Mouse (Mus musculus): Measurements from ENCODE around the gene Eif4e. TPM values are rescaled to one million over a fixed set of nuclear protein-coding genes. Genes with fewer than 3 reads are reported as not detected.

Eif4e gene
- polyA plus RNA-seq, 1 experiment from 2014 or later: 405 TPM

GRCm38 (mm10) chr3:138490034-138490337 is 36.0 kb upstream of the Eif4e start:
- 21% methylated on average over 6 of the region's 6 CpGs for WGBS
- peak overlapping the region; percentile 87 for H3K4me3 ChIP-seq (ENCODE audit: low read depth, low read length)
- peak overlapping the region; percentile 73 for H3K4me2 ChIP-seq
- no peak for TF ChIP-seq CTCF (IDR thresholded peaks at IDR 0.05; ENCODE audit: low read depth)
- ATAC-seq (ENCODE audit: insufficient read depth) (peak; percentile 22; the same call in 1 of the 2 replicates), DNase-seq (peak; percentile 17)
- H3K36me3 ChIP-seq (ENCODE audit: insufficient read depth): peaks cover 11% of the 10 kb centered on the region; the same call in 1 of the 2 replicates
- no peak overlapping the region for H3K27ac ChIP-seq (ENCODE audit: low read depth)
- H3K4me1 ChIP-seq (ENCODE audit: insufficient read depth): no peaks in the 10 kb centered on the region
- no peaks in the 10 kb centered on the region; the same call in 1 of the 2 replicates for H3K9me3 ChIP-seq (ENCODE audit: low read depth, low read length)
- H3K27me3 ChIP-seq (ENCODE audit: insufficient read depth, low read length): no peaks in the 10 kb centered on the region
- peak overlapping the region; percentile 60 for H3K9ac ChIP-seq

GRCm38 (mm10) chr3:138493668-138494067 is 32.3 kb upstream of the Eif4e start:
- H3K4me1 ChIP-seq (ENCODE audit: insufficient read depth): no peaks in the 10 kb centered on the region; the same call in 1 of the 2 replicates
- no peaks in the 10 kb centered on the region for H3K27me3 ChIP-seq (ENCODE audit: insufficient read depth, low read length)
- no peaks in the 10 kb centered on the region for H3K36me3 ChIP-seq (ENCODE audit: insufficient read depth)
- no peak overlapping the region for H3K4me3 ChIP-seq (ENCODE audit: low read depth, low read length)
- 77% methylated on average over 3 of the region's 3 CpGs for WGBS
- no peaks in the 10 kb centered on the region for H3K9me3 ChIP-seq (ENCODE audit: low read depth, low read length)
- no peak for TF ChIP-seq CTCF (IDR thresholded peaks at IDR 0.05; ENCODE audit: low read depth)
- H3K4me2 ChIP-seq: no peak overlapping the region
- ATAC-seq (ENCODE audit: insufficient read depth) (no peak), DNase-seq (peak; percentile 21)
- no peak overlapping the region for H3K9ac ChIP-seq
- no peak overlapping the region for H3K27ac ChIP-seq (ENCODE audit: low read depth)

DNA sequence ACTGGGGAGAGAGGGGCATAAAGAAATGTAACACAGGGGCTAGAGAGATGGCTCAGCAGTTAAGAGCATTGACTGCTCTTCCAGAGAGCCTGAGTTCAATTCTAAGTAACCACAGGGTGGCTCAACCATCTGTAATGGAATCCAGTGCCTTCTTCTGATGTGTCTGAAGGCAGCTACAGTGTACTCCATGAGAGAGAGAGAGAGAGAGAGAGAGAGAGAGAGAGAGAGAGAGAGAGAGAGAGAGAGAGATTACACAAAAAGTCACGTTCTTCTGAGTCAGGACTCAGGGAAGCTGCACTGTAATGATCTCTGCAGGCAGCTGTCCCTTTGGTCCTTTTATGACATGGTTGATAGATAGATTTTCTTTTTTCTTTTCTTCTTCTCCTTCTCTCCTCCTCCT is 31.4 kb upstream of the Eif4e start:
- TF ChIP-seq CTCF (IDR thresholded peaks at IDR 0.05; ENCODE audit: low read depth): no peak
- H3K4me3 ChIP-seq (ENCODE audit: low read depth, low read length): no peak overlapping the region
- ATAC-seq (ENCODE audit: insufficient read depth): no peak
- no peak overlapping the region for H3K9ac ChIP-seq
- DNase-seq: no peak
- H3K4me1 ChIP-seq (ENCODE audit: insufficient read depth): no peaks in the 10 kb centered on the region; the same call in 1 of the 2 replicates
- H3K9me3 ChIP-seq (ENCODE audit: low read depth, low read length): no peaks in the 10 kb centered on the region
- H3K36me3 ChIP-seq (ENCODE audit: insufficient read depth): no peaks in the 10 kb centered on the region
- no peaks in the 10 kb centered on the region for H3K27me3 ChIP-seq (ENCODE audit: insufficient read depth, low read length)
- no peak overlapping the region for H3K4me2 ChIP-seq
- H3K27ac ChIP-seq (ENCODE audit: low read depth): no peak overlapping the region
- 18% methylated on average over 1 of the region's 1 CpGs for WGBS

- H3K27me3 ChIP-seq (ENCODE audit: insufficient read depth, low read length): no peaks in the 10 kb centered on the region
- ATAC-seq (ENCODE audit: insufficient read depth) (no peak), DNase-seq (no peak)
- 79% methylated on average over 11 of the region's 11 CpGs for WGBS
- H3K36me3 ChIP-seq (ENCODE audit: insufficient read depth): no peaks in the 10 kb centered on the region
- no peak overlapping the region for H3K9ac ChIP-seq
- no peak overlapping the region for H3K4me2 ChIP-seq
- no peaks in the 10 kb centered on the region for H3K9me3 ChIP-seq (ENCODE audit: low read depth, low read length)
- no peak overlapping the region for H3K27ac ChIP-seq (ENCODE audit: low read depth)
- TF ChIP-seq CTCF (IDR thresholded peaks at IDR 0.05; ENCODE audit: low read depth): no peak
- no peaks in the 10 kb centered on the region; the same call in 1 of the 2 replicates for H3K4me1 ChIP-seq (ENCODE audit: insufficient read depth)
- no peak overlapping the region for H3K4me3 ChIP-seq (ENCODE audit: low read depth, low read length)
Observed at GRCm38 (mm10) chr3:138495166-138496145, 30.5 kb upstream of the Eif4e start.

- Histone ChIP-seq H3K9me3 (ENCODE audit: low read depth, low read length) (no peaks in the 10 kb centered on the region), H3K4me2 (no peak overlapping the region), H3K9ac (no peak overlapping the region), H3K4me3 (ENCODE audit: low read depth, low read length) (no peak overlapping the region), H3K27ac (ENCODE audit: low read depth) (no peak overlapping the region), H3K27me3 (ENCODE audit: insufficient read depth, low read length) (no peaks in the 10 kb centered on the region), H3K4me1 (ENCODE audit: insufficient read depth) (no peaks in the 10 kb centered on the region; the same call in 1 of the 2 replicates), H3K36me3 (ENCODE audit: insufficient read depth) (no peaks in the 10 kb centered on the region)
- 47% methylated on average over 4 of the region's 4 CpGs for WGBS
- no peak for DNase-seq
- no peak for ATAC-seq (ENCODE audit: insufficient read depth)
- no peak for TF ChIP-seq CTCF (IDR thresholded peaks at IDR 0.05; ENCODE audit: low read depth)
Observed at GRCm38 (mm10) chr3:138498731-138499130, 27.2 kb upstream of the Eif4e start.

GRCm38 (mm10) chr3:138499854-138500740 is 25.9 kb upstream of the Eif4e start:
- ATAC-seq (ENCODE audit: insufficient read depth): no peak
- 73% methylated on average over 15 of the region's 15 CpGs for WGBS
- Histone ChIP-seq H3K27ac (ENCODE audit: low read depth) (no peak overlapping the region), H3K4me1 (ENCODE audit: insufficient read depth) (no peaks in the 10 kb centered on the region; the same call in 1 of the 2 replicates), H3K9me3 (ENCODE audit: low read depth, low read length) (no peaks in the 10 kb centered on the region), H3K4me2 (no peak overlapping the region), H3K27me3 (ENCODE audit: insufficient read depth, low read length) (no peaks in the 10 kb centered on the region), H3K9ac (no peak overlapping the region), H3K4me3 (ENCODE audit: low read depth, low read length) (no peak overlapping the region), H3K36me3 (ENCODE audit: insufficient read depth) (no peaks in the 10 kb centered on the region)
- no peak for TF ChIP-seq CTCF (IDR thresholded peaks at IDR 0.05; ENCODE audit: low read depth)
- no peak for DNase-seq

- Histone ChIP-seq H3K4me3 (ENCODE audit: low read depth, low read length) (no peak overlapping the region), H3K9ac (no peak overlapping the region), H3K9me3 (ENCODE audit: low read depth, low read length) (no peaks in the 10 kb centered on the region), H3K27ac (ENCODE audit: low read depth) (no peak overlapping the region), H3K36me3 (ENCODE audit: insufficient read depth) (no peaks in the 10 kb centered on the region), H3K4me2 (no peak overlapping the region), H3K4me1 (ENCODE audit: insufficient read depth) (no peaks in the 10 kb centered on the region), H3K27me3 (ENCODE audit: insufficient read depth, low read length) (no peaks in the 10 kb centered on the region)
- ATAC-seq (ENCODE audit: insufficient read depth) (no peak), DNase-seq (no peak)
- no peak for TF ChIP-seq CTCF (IDR thresholded peaks at IDR 0.05; ENCODE audit: low read depth)
- 66% methylated on average over 11 of the region's 11 CpGs for WGBS
Observed at GRCm38 (mm10) chr3:138503754-138504153, 22.2 kb upstream of the Eif4e start.
